Mouse (Mus musculus): ENCODE results near the gene A330070K13Rik.

GRCm38 (mm10) chr5:130394386-130394785, 10.0 kb upstream of the A330070K13Rik start:
- TF ChIP-seq POLR2A (IDR thresholded peaks at IDR 0.05; ENCODE audit: low read depth, low read length) (no peak), CTCF (IDR thresholded peaks at IDR 0.05; ENCODE audit: borderline replicate concordance, insufficient read depth, low read length) (no peak)

Data from embryonic fibroblast, embryonic 13.5 days (primary cell).